Mouse (Mus musculus) embryonic fibroblast, embryonic 13.5 days (primary cell): ENCODE data around the gene Xylb.

Experiments used
- CTCF ChIP-seq: IDR thresholded peaks from 2 replicates; pipeline ENCODE4 v1.5.1; 2011; ENCODE audit warnings: mild to moderate bottlenecking, control low read depth, low read length, moderate library complexity, borderline replicate concordance; ENCODE audit not compliant: insufficient read depth
- POLR2A ChIP-seq: IDR thresholded peaks from 2 replicates; pipeline ENCODE4 v1.6.1; 2011; ENCODE audit warnings: low read depth, mild to moderate bottlenecking, control low read depth, low read length, moderate library complexity

DNA sequence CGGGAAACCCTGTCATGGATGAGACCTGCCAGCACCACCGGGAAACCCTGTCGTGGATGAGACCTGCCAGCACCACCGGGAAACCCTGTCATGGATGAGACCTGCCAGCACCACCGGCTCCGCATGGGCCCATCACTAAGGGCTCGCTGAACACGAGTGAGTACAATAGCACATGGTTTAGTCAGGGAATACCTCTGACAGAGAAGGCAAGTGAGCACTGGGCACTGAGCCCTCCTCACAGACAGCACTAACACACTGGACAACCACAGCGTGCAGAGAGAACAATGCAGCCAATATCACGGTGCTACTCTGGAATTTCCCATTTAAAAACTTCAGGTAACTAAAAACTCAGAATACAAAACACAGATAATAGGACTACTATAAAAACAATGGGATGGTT is 44.1 kb upstream of the Xylb start:
- no peak for TF ChIP-seq CTCF
- TF ChIP-seq POLR2A: no peak
